Mouse (Mus musculus) heart, postnatal 14 days (tissue): ENCODE data around the gene Clec4b1. TPM values are rescaled to one million over a fixed set of nuclear protein-coding genes. Genes with fewer than 3 reads are reported as not detected.
"Not testable (repeated sequence)": the region's sequence is repeated elsewhere in the genome, so short reads cannot be mapped to it uniquely, and the experiment has no call there.

Experiments
- DNase-seq, 2 experiments: peaks; one replicate each; pipeline ENCODE4 v3.0.0; 2021 to 2022
- intact Hi-C: fragments of 180-260 bp; cut with DNase I; formaldehyde crosslinking; loops from one replicate; pipeline ENCODE4 v1.15.1; 2025
- long read RNA-seq, 2 experiments: library from polyadenylated mRNA; stranded (forward); transcript quantifications; one replicate each; pipeline ENCODE4 v2.0.0; 2021
- total RNA-seq, 2 experiments: library from RNA; stranded (reverse); gene quantifications; 2 replicates each; pipeline ENCODE4 v1.2.3; 2021

Gene Clec4b1
- not detected for total RNA-seq
- long read RNA-seq, experiment 1, result 0 reads
- long read RNA-seq, experiment 2, result 0 reads

DNA sequence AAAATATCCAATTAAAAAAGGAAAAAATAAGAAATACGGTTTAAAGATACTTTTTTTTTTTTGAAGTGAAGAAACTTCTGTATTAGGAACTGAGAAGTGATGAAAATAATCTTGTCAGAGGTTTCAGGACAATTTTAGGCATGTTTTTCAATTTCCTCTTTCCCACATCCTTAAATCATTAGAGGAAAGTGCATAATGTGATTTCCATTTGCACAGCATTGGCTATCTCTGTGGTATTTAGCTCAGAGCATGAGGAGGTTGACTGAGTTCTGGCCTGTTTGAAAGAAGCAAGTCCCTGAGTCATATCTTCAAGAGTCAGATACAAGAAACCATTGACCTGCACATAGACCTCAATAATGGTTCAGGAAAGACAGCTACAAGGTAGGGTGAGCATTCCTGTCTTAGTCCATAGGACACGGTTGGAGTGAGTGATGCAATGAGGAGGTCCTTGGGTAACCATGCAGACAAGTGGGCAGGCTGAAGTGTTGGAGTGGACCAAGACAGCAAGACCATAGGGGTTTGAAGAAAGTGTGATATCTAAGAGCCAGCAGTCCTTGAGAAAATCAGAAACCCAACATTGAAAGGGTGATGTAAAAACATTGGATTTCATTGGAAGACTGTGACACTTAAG is at the start of gene Clec4b1:
TSS of gene Clec4b1 (plus strand) at position 221 of the 631 bp plus-strand sequence.
- DNase-seq, result no peak
- intact Hi-C loops, result no loop called here

GRCm38 (mm10) chr6:123004696-123005095 is 45.1 kb upstream of the Clec4b1 start:
- intact Hi-C loops, DNase-seq: not testable (repeated sequence)

- intact Hi-C loops, result no loop called here
- peak; percentile 5 to 6 for DNase-seq
Observed at GRCm38 (mm10) chr6:123005591-123005990, 44.2 kb upstream of the Clec4b1 start.

- DNase-seq, result no peak
Observed at GRCm38 (mm10) chr6:123095125-123095843, 45.5 kb downstream of the Clec4b1 start.

GRCm38 (mm10) chr6:123106128-123106527 is 56.4 kb downstream of the Clec4b1 start, which contains the start of gene Clec4a2:
TSS of gene Clec4a2 (plus strand) at chr6:123106428.
- DNase-seq, intact Hi-C loops: not testable (repeated sequence)

More at GRCm38 (mm10) chr6:123095125-123095843, 45.5 kb downstream of the Clec4b1 start:
- intact Hi-C loops, result no loop called here

Other genes with a start within 250 kb of the Clec4b1 start
- gene Slc2a3, start 248.3 kb upstream of the Clec4b1 start, total RNA-seq, result 1 to 10 TPM; 2.3 to 2.4 TPM
- gene Foxj2, start 230.0 kb upstream of the Clec4b1 start, total RNA-seq, result 10 to 100 TPM; 30.9 to 31.9 TPM
- 1 to 10 TPM; 2.5 to 3.6 TPM for gene C3ar1, start 193.8 kb upstream of the Clec4b1 start, total RNA-seq
- 10 to 100 TPM; 23.8 to 25.5 TPM for gene Necap1, start 175.5 kb upstream of the Clec4b1 start, total RNA-seq
- 1 to 10 TPM; 3.9 to 4.3 TPM for gene Clec4a1, start 128.1 kb upstream of the Clec4b1 start, total RNA-seq
- gene Clec4a3, start 97.4 kb upstream of the Clec4b1 start, total RNA-seq, result 1 to 10 TPM; 2.5 to 3.1 TPM
- not detected for gene Clec4a4, start 59.6 kb upstream of the Clec4b1 start, total RNA-seq
- 1 to 10 TPM; 1.9 to 2.7 TPM for gene Clec4a2, start 56.5 kb downstream of the Clec4b1 start, total RNA-seq
- gene Clec4b2, start 122.9 kb downstream of the Clec4b1 start, total RNA-seq, result under 1 TPM in 1 of 2 experiments, not detected in 1; 0.24 TPM
- gene Clec4n, start 179.9 kb downstream of the Clec4b1 start, total RNA-seq, result 1 to 10 TPM; 1.7 to 2.2 TPM
- under 1 TPM in 1 of 2 experiments, not detected in 1; 0.66 TPM for gene Clec4d, start 212.1 kb downstream of the Clec4b1 start, total RNA-seq
- under 1 TPM in 1 of 2 experiments, not detected in 1; 0.22 TPM for gene Clec4e, start 239.9 kb downstream of the Clec4b1 start, total RNA-seq